Mouse (Mus musculus) mature B cell (primary cell): ENCODE data around the gene Zfp281.

Experiments
- in situ Hi-C: fragments of 300-500 bp; cut with MboI; formaldehyde crosslinking; loops from 2 replicates; pipeline ENCODE4 v1.14.3; 2019

Zfp281 gene

GRCm38 (mm10) chr1:136624146-136625018 is at the start of gene Zfp281:
TSS of gene Zfp281 (plus strand) at chr1:136624901.
- in situ Hi-C loops, result no loop called here

DNA sequence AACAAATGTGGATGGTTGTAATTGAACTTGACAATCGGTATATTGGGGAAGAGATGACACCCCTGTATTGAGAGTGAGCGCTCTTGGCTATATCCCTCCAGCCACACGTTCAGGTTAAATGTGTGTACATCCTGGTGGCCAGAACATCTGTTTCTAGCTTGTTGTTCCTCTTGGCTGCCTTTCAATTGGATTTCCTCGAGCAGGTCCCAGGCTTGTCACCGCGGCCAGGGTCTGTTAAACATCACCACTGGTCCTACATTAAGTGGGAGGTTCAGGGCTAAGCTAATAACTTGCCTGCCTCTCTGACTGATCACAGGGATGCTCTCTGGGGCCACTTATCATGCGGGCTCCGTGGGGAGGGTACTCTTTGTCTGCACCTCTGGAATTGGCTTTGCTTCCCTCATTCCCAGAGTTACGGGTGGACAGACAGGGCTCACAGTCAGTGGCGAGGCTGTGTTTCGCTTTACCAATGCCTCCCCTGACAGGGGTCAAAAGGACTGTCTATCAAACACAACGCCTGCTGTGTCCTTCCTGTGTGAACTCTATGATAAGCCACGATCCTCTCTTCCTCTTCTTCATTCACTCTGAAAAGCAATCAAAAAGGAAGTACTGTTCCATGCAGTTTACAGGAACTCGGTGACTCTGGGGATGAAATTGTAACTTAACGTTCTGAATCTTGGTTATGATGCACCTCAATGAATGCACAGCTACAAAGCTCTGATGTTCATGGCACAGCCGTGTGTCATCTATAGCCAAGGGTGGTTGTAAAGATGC is 46.6 kb upstream of the Zfp281 start:
- in situ Hi-C loops, result no loop called here

- in situ Hi-C loops, result no loop called here
Observed at GRCm38 (mm10) chr1:136579360-136579759, 45.3 kb upstream of the Zfp281 start.

DNA sequence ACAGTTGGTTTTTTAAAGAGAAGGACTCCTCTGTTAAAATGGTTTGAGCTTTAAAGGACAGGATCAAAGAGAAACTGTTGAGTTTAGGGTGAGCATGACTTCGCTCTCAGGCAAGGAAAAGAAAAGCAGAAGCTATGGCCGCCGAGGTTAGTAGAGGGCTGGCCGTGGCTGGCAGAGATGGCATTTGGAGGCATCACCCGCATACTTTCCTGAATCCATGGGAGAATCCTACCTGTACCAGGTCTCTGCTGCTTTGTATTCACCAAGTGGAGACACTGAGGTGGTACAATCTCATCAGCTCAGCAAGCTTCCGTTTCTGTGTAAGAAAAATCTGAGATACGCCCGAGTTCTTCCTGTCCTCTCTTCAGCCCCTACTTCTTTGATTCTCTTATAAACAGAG is 44.4 kb upstream of the Zfp281 start:
- in situ Hi-C loops, result no loop called here

DNA sequence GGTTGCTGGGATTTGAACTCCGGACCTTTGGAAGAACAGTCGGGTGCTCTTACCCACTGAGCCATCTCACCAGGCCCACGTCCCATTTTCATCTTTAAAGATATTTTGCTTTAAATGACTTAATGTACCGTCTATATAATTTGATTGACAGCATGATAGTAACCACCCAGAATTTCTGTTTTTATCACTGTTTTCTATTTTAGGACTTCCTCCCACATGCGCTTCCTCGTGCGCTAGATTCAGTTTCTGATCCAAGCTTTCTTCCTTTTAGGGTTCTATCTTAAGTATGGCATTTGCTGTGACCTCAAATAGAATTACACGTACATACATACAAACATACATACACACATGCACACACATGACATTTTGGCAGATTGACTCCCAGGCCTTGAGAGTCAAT is 42.9 kb upstream of the Zfp281 start:
- in situ Hi-C loops, result no loop called here

GRCm38 (mm10) chr1:136587761-136588405 is 36.8 kb upstream of the Zfp281 start:
- in situ Hi-C loops, result no loop called here

DNA sequence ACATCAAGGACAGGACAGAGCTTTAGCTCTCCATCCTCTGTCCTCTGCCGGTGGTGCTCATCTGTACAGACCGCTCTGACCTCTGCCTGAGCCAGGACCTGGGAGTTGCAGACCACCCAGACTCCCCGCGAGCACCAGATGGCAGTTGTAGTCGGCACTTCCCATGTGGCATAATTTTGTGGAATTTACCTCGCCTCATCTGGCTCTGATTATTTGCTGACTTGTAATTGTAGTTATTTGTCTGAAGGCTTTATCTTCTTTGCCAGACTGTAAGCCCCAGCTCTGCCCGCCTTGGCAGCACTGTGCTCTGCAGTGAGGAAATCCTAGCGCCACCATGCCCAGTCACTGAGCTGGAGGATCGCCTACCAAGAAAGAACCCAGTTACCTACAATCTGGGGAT is 35.8 kb upstream of the Zfp281 start:
- in situ Hi-C loops, result no loop called here

GRCm38 (mm10) chr1:136592741-136593140 is 32.0 kb upstream of the Zfp281 start:
- in situ Hi-C loops, result no loop called here

DNA sequence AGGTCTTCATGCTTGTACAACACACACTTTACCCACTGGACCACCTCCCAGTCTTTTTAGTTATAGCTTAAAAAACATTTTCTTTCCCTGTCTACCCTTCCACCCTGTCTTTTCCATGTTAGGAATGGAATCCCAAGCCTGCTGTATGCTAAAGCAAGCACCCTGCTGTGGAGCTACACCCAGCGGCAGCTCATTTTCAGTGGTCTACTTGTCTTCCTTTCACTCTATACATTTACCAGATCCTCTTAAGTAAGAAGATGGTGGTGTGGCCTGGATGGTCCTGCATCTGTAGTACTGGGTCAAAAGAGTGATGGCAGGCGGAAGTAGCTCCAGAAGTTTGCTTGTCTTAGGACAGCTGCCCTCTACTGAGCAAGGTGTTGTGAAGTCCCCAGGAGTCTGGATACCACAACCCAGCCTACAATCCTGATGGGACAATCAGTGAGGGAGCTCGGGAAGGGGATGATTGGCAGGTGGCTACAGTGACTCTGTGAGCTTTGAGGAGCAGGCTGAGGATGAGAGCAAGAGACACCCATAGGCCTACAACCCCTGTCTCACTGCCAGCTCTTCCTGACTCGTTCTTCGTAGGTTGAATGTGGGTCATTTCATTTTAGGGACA is 30.4 kb upstream of the Zfp281 start:
- in situ Hi-C loops, result no loop called here

DNA sequence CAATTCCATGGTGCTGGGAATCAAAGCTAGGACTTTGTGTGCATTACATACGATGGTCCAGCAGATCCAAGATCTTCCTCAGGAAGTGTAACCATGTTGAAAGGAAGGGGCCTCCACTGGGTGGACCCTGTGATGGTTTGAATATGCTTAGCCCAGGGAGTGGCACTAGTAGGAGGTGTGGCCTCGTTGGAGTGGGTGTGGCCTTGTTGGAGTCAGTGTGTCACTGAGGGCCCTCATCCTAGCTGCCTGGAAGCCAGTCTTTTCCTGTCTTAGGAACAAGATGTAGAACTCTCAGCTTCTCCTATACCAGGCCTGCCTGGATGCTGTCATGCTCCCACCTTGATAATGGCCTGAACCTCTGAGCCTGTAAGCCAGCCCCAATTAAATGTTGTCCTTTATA is 27.9 kb upstream of the Zfp281 start:
- in situ Hi-C loops, result no loop called here

GRCm38 (mm10) chr1:136598286-136598685 is 26.4 kb upstream of the Zfp281 start:
- in situ Hi-C loops, result no loop called here

DNA sequence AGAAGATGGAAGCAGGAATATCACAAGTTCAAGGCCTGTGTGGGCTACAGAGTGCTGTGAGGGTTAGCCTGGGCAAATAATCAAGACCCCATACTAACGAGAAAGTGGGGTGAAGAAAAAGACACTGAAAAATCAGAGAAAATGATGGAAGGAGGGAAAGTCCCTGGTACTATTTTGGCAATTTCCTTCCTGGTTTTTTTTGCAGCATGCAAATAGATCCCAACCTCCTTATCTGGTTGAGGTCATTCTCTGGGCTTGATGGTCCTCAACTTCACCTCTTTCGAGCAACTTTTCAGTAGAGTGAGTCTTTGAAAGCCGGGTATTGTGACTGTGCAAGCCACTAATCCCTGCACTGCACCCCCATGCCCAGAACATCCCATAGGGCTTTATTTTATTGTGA is 24.6 kb upstream of the Zfp281 start:
- in situ Hi-C loops, result no loop called here

GRCm38 (mm10) chr1:136600647-136601345 is 23.9 kb upstream of the Zfp281 start:
- in situ Hi-C loops, result no loop called here

- in situ Hi-C loops, result no loop called here
Observed at GRCm38 (mm10) chr1:136601346-136601888, 23.3 kb upstream of the Zfp281 start.

DNA sequence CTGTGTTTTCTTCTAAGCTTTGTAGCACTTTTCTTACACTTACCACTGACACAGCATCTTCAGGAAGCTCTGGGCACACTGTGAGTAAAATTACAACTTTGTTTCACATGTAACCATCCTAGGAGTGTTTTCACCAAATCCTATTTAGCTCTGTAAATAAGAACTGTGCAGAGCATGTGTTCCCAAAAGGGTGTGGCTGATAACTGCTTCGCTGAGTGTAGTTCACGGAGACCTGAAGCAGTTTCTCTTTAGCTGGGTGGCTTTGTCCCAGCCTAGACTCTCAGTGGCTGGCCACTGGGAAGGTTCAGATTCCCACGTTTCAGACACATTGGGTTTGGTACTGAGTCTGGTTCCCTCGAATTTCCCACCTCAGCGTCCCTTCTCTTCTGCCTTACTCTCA is 22.4 kb upstream of the Zfp281 start:
- in situ Hi-C loops, result no loop called here

DNA sequence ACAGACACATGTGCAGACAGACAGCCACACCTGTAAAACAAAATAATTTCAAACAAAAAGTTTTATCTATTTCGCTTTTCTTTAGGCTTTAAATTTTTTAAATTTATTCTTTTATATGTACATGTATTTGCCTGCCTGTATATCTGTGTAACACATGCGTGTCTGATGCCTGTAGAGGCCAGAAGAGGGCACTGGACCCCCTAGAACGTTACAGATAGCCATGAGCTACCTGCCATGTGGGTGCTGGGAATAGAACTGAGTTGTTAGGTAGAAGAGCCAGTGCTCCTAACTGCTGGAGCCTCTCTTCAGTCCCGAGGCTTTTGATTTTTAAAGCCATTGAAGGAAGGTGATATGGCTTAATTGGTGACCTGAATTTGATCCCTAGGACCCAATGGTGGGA is 20.5 kb upstream of the Zfp281 start:
- in situ Hi-C loops, result no loop called here

GRCm38 (mm10) chr1:136605790-136606189 is 18.9 kb upstream of the Zfp281 start:
- in situ Hi-C loops, result no loop called here

DNA sequence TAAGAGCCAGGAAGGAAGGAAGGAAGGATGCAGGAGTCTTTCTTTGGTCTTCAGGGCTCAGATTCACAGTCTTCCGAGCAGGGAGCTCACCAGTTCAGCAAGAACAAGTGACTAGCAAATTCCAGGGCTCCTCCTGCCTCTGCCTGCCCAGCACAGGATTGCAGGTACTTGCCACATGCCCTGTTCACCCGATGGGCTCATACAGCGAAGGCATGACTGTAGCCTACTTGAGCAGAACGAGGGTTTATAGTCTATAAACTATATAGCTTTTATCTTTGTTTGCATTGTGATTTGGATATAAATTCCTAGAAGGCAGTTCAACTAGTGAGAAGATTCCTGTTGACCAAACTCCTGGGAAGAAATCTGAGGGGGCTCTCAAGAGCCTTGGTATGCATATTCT is 18.4 kb upstream of the Zfp281 start:
- in situ Hi-C loops, result no loop called here

DNA sequence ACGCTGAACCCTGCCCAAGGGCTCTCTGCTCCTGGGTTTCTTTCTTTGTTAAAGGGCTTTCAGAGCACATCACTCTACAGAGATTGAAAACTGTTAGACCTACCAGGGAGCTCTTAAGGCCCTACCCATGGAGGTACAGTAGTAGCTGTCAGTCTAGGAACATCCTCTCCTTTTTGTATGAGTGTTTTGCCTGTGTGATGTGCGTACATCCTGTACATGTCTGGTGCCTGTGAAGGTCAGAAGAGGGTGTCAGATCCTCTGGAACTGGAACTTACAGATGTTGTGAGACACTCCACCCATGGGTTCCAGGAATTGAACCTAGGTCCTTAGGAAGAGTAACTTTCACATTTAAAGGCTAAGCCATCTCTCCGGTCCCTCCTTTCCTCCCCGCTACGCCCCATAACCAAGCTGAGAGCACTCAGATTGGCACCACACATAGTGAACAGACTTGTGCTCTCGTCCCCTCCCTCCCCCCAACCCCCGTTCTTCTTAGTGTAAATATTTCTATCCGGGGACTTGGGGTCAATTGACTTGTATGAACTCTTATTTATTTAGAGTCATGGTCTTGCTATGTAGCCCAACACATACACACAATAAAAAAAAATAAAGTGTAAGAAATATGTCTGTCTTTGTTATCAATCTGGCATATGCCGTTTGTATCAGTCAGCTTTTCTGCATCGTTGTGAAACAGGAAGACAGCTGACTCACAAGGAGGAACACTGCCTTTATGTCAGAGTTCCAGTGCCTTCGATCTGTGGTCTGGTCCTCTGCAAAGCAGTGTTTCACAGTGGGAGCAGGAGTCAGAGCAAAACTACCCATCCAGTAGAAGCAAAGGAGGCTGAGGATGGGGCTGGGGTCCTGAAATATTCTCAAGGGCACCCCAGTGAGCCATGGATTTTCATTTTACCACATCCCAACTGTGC is 16.1 kb upstream of the Zfp281 start:
- in situ Hi-C loops, result no loop called here

- in situ Hi-C loops, result no loop called here
Observed at GRCm38 (mm10) chr1:136611803-136612202, 12.9 kb upstream of the Zfp281 start.
